Mouse (Mus musculus): Measurements from ENCODE around the gene Rbm20. TPM values are rescaled to one million over a fixed set of nuclear protein-coding genes. Genes with fewer than 3 reads are reported as not detected.
"Not testable (repeated sequence)": the region's sequence is repeated elsewhere in the genome, so short reads cannot be mapped to it uniquely, and the experiment has no call there.

Gene Rbm20
- total and polyA plus RNA-seq, 2 experiments from 2014 or later, result 0.86 to 1.9 TPM

- peak overlapping the region; percentile 96 for H3K4me3 ChIP-seq (ENCODE audit: low read length)
- no peaks in the 10 kb centered on the region for H3K27me3 ChIP-seq (ENCODE audit: insufficient read depth, low read length)
- H3K9ac ChIP-seq (replicated peaks; ENCODE audit: low read length), result peak overlapping the region; percentile 93
- H3K9me3 ChIP-seq (ENCODE audit: low read length), result no peaks in the 10 kb centered on the region
- peak; percentile 99 for DNase-seq (ENCODE audit: low spot score)
- H3K27ac ChIP-seq, result peak overlapping the region; percentile 94
- WGBS, result 1% methylated on average over 59 of the region's 61 CpGs
- no peaks in the 10 kb centered on the region for H3K36me3 ChIP-seq (ENCODE audit: insufficient read depth, low read length)
- peak overlapping the region; percentile 68 for H3K4me2 ChIP-seq (ENCODE audit: low read depth, low read length)
- peaks cover 7% of the 10 kb centered on the region for H3K4me1 ChIP-seq (ENCODE audit: insufficient read depth, low read length)
- ATAC-seq, result peak; percentile 99
- TF ChIP-seq CTCF (IDR thresholded peaks at IDR 0.05; ENCODE audit: low read depth), result no peak
Observed at GRCm38 (mm10) chr19:53902739-53903487, 225.8 kb downstream of the Rbm20 start.

- ATAC-seq, result peak; percentile 67
- no peaks in the 10 kb centered on the region for H3K36me3 ChIP-seq (ENCODE audit: insufficient read depth, low read length)
- under 1% methylated on average over 54 of the region's 83 CpGs for WGBS
- peak; percentile 76 for DNase-seq (ENCODE audit: low spot score)
- TF ChIP-seq CTCF (IDR thresholded peaks at IDR 0.05; ENCODE audit: low read depth), result peak; percentile 59
- peak overlapping the region; percentile 94 for H3K27ac ChIP-seq
- H3K27me3 ChIP-seq (ENCODE audit: insufficient read depth, low read length), result no peaks in the 10 kb centered on the region
- peak overlapping the region; percentile 68 for H3K4me2 ChIP-seq (ENCODE audit: low read depth, low read length)
- peak overlapping the region; percentile 96 for H3K4me3 ChIP-seq (ENCODE audit: low read length)
- H3K4me1 ChIP-seq (ENCODE audit: insufficient read depth, low read length), result peaks cover 7% of the 10 kb centered on the region
- no peaks in the 10 kb centered on the region for H3K9me3 ChIP-seq (ENCODE audit: low read length)
- peak overlapping the region; percentile 93 for H3K9ac ChIP-seq (replicated peaks; ENCODE audit: low read length)
Observed at GRCm38 (mm10) chr19:53903507-53904321, 226.6 kb downstream of the Rbm20 start.

- Histone ChIP-seq H3K4me3 (ENCODE audit: low read length) (peak overlapping the region; percentile 96), H3K27ac (no peak overlapping the region), H3K9me3 (ENCODE audit: low read length) (no peaks in the 10 kb centered on the region), H3K4me2 (ENCODE audit: low read depth, low read length) (peak overlapping the region; percentile 68), H3K36me3 (ENCODE audit: insufficient read depth, low read length) (peaks cover 3% of the 10 kb centered on the region; the same call in 1 of the 2 replicates), H3K9ac (replicated peaks; ENCODE audit: low read length) (no peak overlapping the region), H3K27me3 (ENCODE audit: insufficient read depth, low read length) (no peaks in the 10 kb centered on the region), H3K4me1 (ENCODE audit: insufficient read depth, low read length) (peaks cover 7% of the 10 kb centered on the region)
- TF ChIP-seq CTCF (IDR thresholded peaks at IDR 0.05; ENCODE audit: low read depth), result no peak
- ATAC-seq, result no peak
- WGBS, result 52% methylated on average over 7 of the region's 7 CpGs
- no peak for DNase-seq (ENCODE audit: low spot score)
Observed at GRCm38 (mm10) chr19:53904833-53905480, 227.9 kb downstream of the Rbm20 start.

GRCm38 (mm10) chr19:53906033-53906702, 229.1 kb downstream of the Rbm20 start:
- Histone ChIP-seq H3K9me3 (ENCODE audit: low read length) (no peaks in the 10 kb centered on the region), H3K27ac (no peak overlapping the region), H3K9ac (replicated peaks; ENCODE audit: low read length) (no peak overlapping the region), H3K4me1 (ENCODE audit: insufficient read depth, low read length) (peaks cover 7% of the 10 kb centered on the region), H3K4me2 (ENCODE audit: low read depth, low read length) (peak overlapping the region; percentile 68; the same call in 1 of the 2 replicates), H3K4me3 (ENCODE audit: low read length) (no peak overlapping the region), H3K27me3 (ENCODE audit: insufficient read depth, low read length) (no peaks in the 10 kb centered on the region), H3K36me3 (ENCODE audit: insufficient read depth, low read length) (peaks cover 3% of the 10 kb centered on the region; the same call in 1 of the 2 replicates)
- TF ChIP-seq CTCF (IDR thresholded peaks at IDR 0.05; ENCODE audit: low read depth), result no peak
- 66% methylated on average over 6 of the region's 6 CpGs for WGBS
- no peak for ATAC-seq
- DNase-seq (ENCODE audit: low spot score), result no peak

GRCm38 (mm10) chr19:53906703-53907070, 229.6 kb downstream of the Rbm20 start:
- DNase-seq (ENCODE audit: low spot score); H3K4me2 ChIP-seq (ENCODE audit: low read depth, low read length); ATAC-seq; H3K9me3 ChIP-seq (ENCODE audit: low read length); H3K4me1 ChIP-seq (ENCODE audit: insufficient read depth, low read length); H3K4me3 ChIP-seq (ENCODE audit: low read length); H3K36me3 ChIP-seq (ENCODE audit: insufficient read depth, low read length); H3K27me3 ChIP-seq (ENCODE audit: insufficient read depth, low read length); H3K9ac ChIP-seq (replicated peaks; ENCODE audit: low read length); H3K27ac ChIP-seq: not testable (repeated sequence)

- DNase-seq (ENCODE audit: low spot score) (no peak), ATAC-seq (no peak)
- H3K27ac ChIP-seq, result no peak overlapping the region
- no peak overlapping the region for H3K4me2 ChIP-seq (ENCODE audit: low read depth, low read length)
- no peak overlapping the region for H3K4me3 ChIP-seq (ENCODE audit: low read length)
- no peaks in the 10 kb centered on the region for H3K27me3 ChIP-seq (ENCODE audit: insufficient read depth, low read length)
- TF ChIP-seq CTCF (IDR thresholded peaks at IDR 0.05; ENCODE audit: low read depth), result no peak
- no peak overlapping the region for H3K9ac ChIP-seq (replicated peaks; ENCODE audit: low read length)
- no peaks in the 10 kb centered on the region for H3K9me3 ChIP-seq (ENCODE audit: low read length)
- no peaks in the 10 kb centered on the region for H3K4me1 ChIP-seq (ENCODE audit: insufficient read depth, low read length)
- 96% methylated on average over 4 of the region's 4 CpGs for WGBS
- peaks cover 51% of the 10 kb centered on the region for H3K36me3 ChIP-seq (ENCODE audit: insufficient read depth, low read length)
Observed at GRCm38 (mm10) chr19:53914950-53915349, 237.8 kb downstream of the Rbm20 start.

Other genes with a start within 250 kb of the Rbm20 start
- gene Dusp5, start 148.2 kb upstream of the Rbm20 start, total RNA-seq (2014; rRNA removed), result 20.3 and 26.0 TPM in 2 replicates
- gene Dusp5, start 148.2 kb upstream of the Rbm20 start, polyA plus RNA-seq (2015; fragmentation: Nextera tagmentation; extraction: Ambion mirVana), result 9.8 and 12.7 TPM in 2 replicates
- 106 and 109 TPM in 2 replicates for gene Nutf2-ps1, start 88.2 kb upstream of the Rbm20 start, total RNA-seq (2014; rRNA removed)
- gene Nutf2-ps1, start 88.2 kb upstream of the Rbm20 start, polyA plus RNA-seq (2015; fragmentation: Nextera tagmentation; extraction: Ambion mirVana), result 177 and 225 TPM in 2 replicates
- 15.3 and 18.1 TPM in 2 replicates for gene Smc3, start 76.9 kb upstream of the Rbm20 start, total RNA-seq (2014; rRNA removed)
- 44.1 and 49.1 TPM in 2 replicates for gene Smc3, start 76.9 kb upstream of the Rbm20 start, polyA plus RNA-seq (2015; fragmentation: Nextera tagmentation; extraction: Ambion mirVana)
- gene Pdcd4, start 214.9 kb downstream of the Rbm20 start, total RNA-seq (2014; rRNA removed), result 10.0 and 13.1 TPM in 2 replicates
- 83.9 and 90.8 TPM in 2 replicates for gene Pdcd4, start 214.9 kb downstream of the Rbm20 start, polyA plus RNA-seq (2015; fragmentation: Nextera tagmentation; extraction: Ambion mirVana)